Mouse (Mus musculus) telencephalon, adult 2 months (tissue): ENCODE data around the gene Ebf1.

Experiments
- DNase-seq: peaks from one replicate; pipeline ENCODE4 v3.0.0-alpha.2; 2011; ENCODE audit warnings: low read depth, low spot score

Gene Ebf1

GRCm38 (mm10) chr11:44619131-44619886, 2.2 kb downstream of the Ebf1 start:
- no peak for DNase-seq

GRCm38 (mm10) chr11:44619887-44620693, 3.0 kb downstream of the Ebf1 start:
- DNase-seq, result no peak

- DNase-seq, result no peak
Measured at GRCm38 (mm10) chr11:44620694-44621446, 3.8 kb downstream of the Ebf1 start.

GRCm38 (mm10) chr11:44621615-44622014, 4.5 kb downstream of the Ebf1 start:
- no peak for DNase-seq

GRCm38 (mm10) chr11:44622023-44622731, 5.1 kb downstream of the Ebf1 start:
- DNase-seq, result no peak

GRCm38 (mm10) chr11:44624564-44624963, 7.4 kb downstream of the Ebf1 start:
- DNase-seq, result no peak

- no peak for DNase-seq
Measured at GRCm38 (mm10) chr11:44626065-44626464, 8.9 kb downstream of the Ebf1 start.

- no peak for DNase-seq
Measured at GRCm38 (mm10) chr11:44628412-44628811, 11.3 kb downstream of the Ebf1 start.

GRCm38 (mm10) chr11:44632064-44632968, 15.2 kb downstream of the Ebf1 start:
- DNase-seq, result no peak

GRCm38 (mm10) chr11:44633001-44633693, 16.0 kb downstream of the Ebf1 start:
- no peak for DNase-seq

- no peak for DNase-seq
Measured at GRCm38 (mm10) chr11:44634552-44635193, 17.6 kb downstream of the Ebf1 start.

GRCm38 (mm10) chr11:44636241-44636640, 19.1 kb downstream of the Ebf1 start:
- DNase-seq, result no peak

- no peak for DNase-seq
Measured at GRCm38 (mm10) chr11:44638193-44638754, 21.2 kb downstream of the Ebf1 start.

GRCm38 (mm10) chr11:44641496-44641895, 24.4 kb downstream of the Ebf1 start:
- DNase-seq, result no peak

GRCm38 (mm10) chr11:44654340-44655019, 37.4 kb downstream of the Ebf1 start:
- DNase-seq, result no peak

- no peak for DNase-seq
Measured at GRCm38 (mm10) chr11:44655468-44655867, 38.4 kb downstream of the Ebf1 start.

- no peak for DNase-seq
Measured at GRCm38 (mm10) chr11:44656916-44657315, 39.8 kb downstream of the Ebf1 start.

GRCm38 (mm10) chr11:44657833-44658395, 40.8 kb downstream of the Ebf1 start:
- DNase-seq, result no peak
